Mouse (Mus musculus) ovary, postnatal 14 days (tissue): Measurements from ENCODE around the gene Phc1.
"Not testable (repeated sequence)": the region's sequence is repeated elsewhere in the genome, so short reads cannot be mapped to it uniquely, and the experiment has no call there.

Source experiments
- DNase-seq: peaks from one replicate; pipeline ENCODE4 v3.0.0; 2022; ENCODE audit warnings: low spot score

Gene Phc1

GRCm38 (mm10) chr6:122340349-122341000 is at the start of gene Phc1:
Phc1 (minus strand) TSS chr6:122340561.
- DNase-seq, result peak; percentile 7

GRCm38 (mm10) chr6:122389986-122390385 is 49.6 kb upstream of the Phc1 start:
- DNase-seq, result not testable (repeated sequence)

- DNase-seq, result not testable (repeated sequence)
Observed at GRCm38 (mm10) chr6:122387177-122388028, 47.0 kb upstream of the Phc1 start.

GRCm38 (mm10) chr6:122385724-122386123 is 45.4 kb upstream of the Phc1 start:
- DNase-seq, result no peak

GRCm38 (mm10) chr6:122384886-122385285 is 44.5 kb upstream of the Phc1 start:
- DNase-seq, result no peak

GRCm38 (mm10) chr6:122383211-122383610 is 42.9 kb upstream of the Phc1 start:
- no peak for DNase-seq

- DNase-seq, result no peak
Observed at GRCm38 (mm10) chr6:122382046-122382445, 41.7 kb upstream of the Phc1 start.

- DNase-seq, result no peak
Observed at GRCm38 (mm10) chr6:122368245-122368644, 27.9 kb upstream of the Phc1 start.

GRCm38 (mm10) chr6:122366976-122367375 is 26.6 kb upstream of the Phc1 start:
- DNase-seq, result no peak

GRCm38 (mm10) chr6:122366287-122366686 is 25.9 kb upstream of the Phc1 start:
- no peak for DNase-seq

GRCm38 (mm10) chr6:122365706-122366105 is 25.3 kb upstream of the Phc1 start:
- DNase-seq, result no peak

GRCm38 (mm10) chr6:122357089-122357488 is 16.7 kb upstream of the Phc1 start:
- no peak for DNase-seq

- no peak for DNase-seq
Observed at GRCm38 (mm10) chr6:122355909-122356308, 15.5 kb upstream of the Phc1 start.

GRCm38 (mm10) chr6:122347326-122347725 is 7.0 kb upstream of the Phc1 start:
- not testable (repeated sequence) for DNase-seq

GRCm38 (mm10) chr6:122346399-122346798 is 6.0 kb upstream of the Phc1 start:
- no peak for DNase-seq

- no peak for DNase-seq
Observed at GRCm38 (mm10) chr6:122345731-122346130, 5.4 kb upstream of the Phc1 start.

GRCm38 (mm10) chr6:122344386-122345116 is 4.2 kb upstream of the Phc1 start:
- DNase-seq, result no peak

- no peak for DNase-seq
Observed at GRCm38 (mm10) chr6:122343719-122344118, 3.4 kb upstream of the Phc1 start.

- no peak for DNase-seq
Observed at GRCm38 (mm10) chr6:122342125-122342524, 1.8 kb upstream of the Phc1 start.

- DNase-seq, result no peak
Observed at GRCm38 (mm10) chr6:122341038-122341810, 863 bp upstream of the Phc1 start.

- DNase-seq, result peak; percentile 71
Observed at GRCm38 (mm10) chr6:122339648-122340341, 566 bp downstream of the Phc1 start.
